Mouse (Mus musculus): ENCODE results near the gene Fam196b. TPM values are rescaled to one million over a fixed set of nuclear protein-coding genes. Genes with fewer than 3 reads are reported as not detected.

Fam196b gene
- total RNA-seq (2023) = not detected

DNA sequence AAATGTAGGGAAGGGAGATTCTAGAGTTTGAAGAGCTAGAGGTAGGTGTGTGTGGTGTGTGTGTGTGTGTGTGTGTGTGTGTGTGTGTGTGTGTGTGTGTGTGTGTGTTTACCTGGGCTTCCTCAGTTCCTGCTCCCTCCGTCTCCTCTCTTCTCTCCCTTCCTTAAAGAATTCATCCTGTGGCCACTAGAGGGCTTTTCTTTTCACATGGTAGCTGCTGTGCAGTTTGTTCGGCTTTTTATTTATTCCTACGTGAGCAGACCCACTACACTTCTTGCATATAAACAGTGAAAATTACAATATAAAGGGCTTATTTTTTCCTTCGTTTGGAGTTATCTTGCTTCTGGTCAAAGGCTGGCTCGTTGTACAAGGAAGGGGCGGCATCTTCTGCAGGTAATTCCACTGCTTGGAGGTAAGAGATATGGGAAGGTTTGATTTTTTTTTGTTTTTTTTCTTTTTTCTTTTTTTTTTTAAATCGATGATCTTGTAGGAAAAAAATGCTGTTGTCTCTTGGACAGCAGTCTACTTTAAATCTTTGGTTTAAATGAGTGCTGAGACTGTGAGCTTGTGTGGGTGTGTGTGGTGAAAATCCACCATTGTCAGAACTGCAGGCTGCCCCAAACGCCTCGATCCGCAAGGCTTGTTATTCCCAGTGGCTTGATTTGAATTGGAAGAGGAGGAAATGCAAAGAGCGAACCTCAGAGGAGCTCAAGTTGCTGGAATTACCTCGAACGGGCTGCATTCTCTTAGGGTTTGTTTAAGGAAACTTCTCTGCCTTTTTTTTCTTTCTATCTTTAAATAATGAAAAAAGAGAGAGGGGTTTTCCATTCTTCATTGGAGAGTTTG lies at the start of gene Fam196b:
Fam196b (plus strand) TSS at position 289 of the 846 bp plus-strand sequence.

Other genes starting within 250 kb of the Fam196b start
- 1 to 10 TPM in 1 of 2 experiments, not detected in 1; 1.1 TPM for gene 4930469K13Rik, start 216.3 kb upstream of the Fam196b start, total RNA-seq (2023)
- under 1 TPM in 1 of 2 experiments, not detected in 1; 0.39 TPM for gene Foxi1, start 106.7 kb upstream of the Fam196b start, total RNA-seq (2023)